In genomic region chr12:13698834-13699233, GRCm38 (mm10) we compare ENCODE assay signal across 22 mouse cellular contexts.
DNase-seq lines count a peak whose midpoint lies in the region; ATAC-seq and TF ChIP-seq lines count a peak whose summit lies in the region.
"Had no signal": no experiment of that assay in that cellular context is flagged by ENCODE, and none has a peak within 500 bp of the region (broad histone marks: within the 10 kb centered on the region; RNA-seq: fewer than 3 reads in every experiment).

No protein-coding gene starts in this region.

- no peak overlapping the region for H3K9ac ChIP-seq in liver, adult 2 months (ENCODE audit: low read depth, low read length)
- H3K9ac ChIP-seq: embryonic facial prominence, embryonic 12.5 days; embryonic facial prominence, embryonic 15.5 days; forebrain, embryonic 12.5 days; forebrain, embryonic 15.5 days; hindbrain, embryonic 12.5 days; hindbrain, embryonic 15.5 days had no signal

- peak; percentile 93 for ATAC-seq in frontal cortex, adult (ENCODE audit: low TSS enrichment)
- ATAC-seq: forebrain, embryonic 15.5 days had no signal

- no peak overlapping the region; the same call in 1 of the 2 replicates for H3K27ac ChIP-seq in liver, adult 2 months (replicated peaks; ENCODE audit: insufficient read depth, low read depth, low read length)
- H3K27ac ChIP-seq: embryonic facial prominence, embryonic 12.5 days; embryonic facial prominence, embryonic 15.5 days; forebrain, embryonic 12.5 days; forebrain, embryonic 15.5 days; gastrocnemius, adult 2 months; hindbrain, embryonic 12.5 days; hindbrain, embryonic 15.5 days had no signal

- TF ChIP-seq POLR2A in liver, adult 2 months (IDR thresholded peaks at IDR 0.05; ENCODE audit: extremely low read depth, insufficient read depth, low read length), result no peak

- no peaks in the 10 kb centered on the region for H3K79me2 ChIP-seq in liver, adult 2 months (ENCODE audit: control insufficient read depth, insufficient read depth, low read length)

- WGBS in liver, adult 2 months, result 60% methylated on average over 4 of the region's 4 CpGs

- no peak overlapping the region for H3K4me3 ChIP-seq in liver, adult 2 months (ENCODE audit: insufficient read depth, low read depth, low read length)
- H3K4me3 ChIP-seq: embryonic facial prominence, embryonic 12.5 days; embryonic facial prominence, embryonic 15.5 days; forebrain, embryonic 12.5 days; forebrain, embryonic 15.5 days; gastrocnemius, adult 2 months; hindbrain, embryonic 12.5 days; hindbrain, embryonic 15.5 days had no signal

- no peaks in the 10 kb centered on the region for H3K36me3 ChIP-seq in liver, adult 2 months (ENCODE audit: control insufficient read depth, insufficient read depth, low read length)
- H3K36me3 ChIP-seq: embryonic facial prominence, embryonic 12.5 days; embryonic facial prominence, embryonic 15.5 days; forebrain, embryonic 12.5 days; forebrain, embryonic 15.5 days; hindbrain, embryonic 12.5 days; hindbrain, embryonic 15.5 days had no signal

- TF ChIP-seq CTCF in liver, adult 2 months (IDR thresholded peaks at IDR 0.05; ENCODE audit: low read depth, low read length), result no peak

- DNase-seq in frontal cortex, postnatal 25 days (ENCODE audit: low spot score in 2 of 2), result no peak
- peak; percentile 36 for DNase-seq in liver, adult 2 months (ENCODE audit: extremely low read depth, low read depth, low spot score)
- DNase-seq in liver, result no peak
- DNase-seq in right cerebral cortex, postnatal 25 days, result peak; percentile 17
- DNase-seq in right cerebral cortex, postnatal 14 days, result no peak
- peak; percentile 32 for DNase-seq in telencephalon, adult 2 months (ENCODE audit: low read depth, low spot score)
- DNase-seq in layer of hippocampus, adult 9-10 months (ENCODE audit: low spot score), result no peak
- DNase-seq: adrenal gland, adult 8-10 months; adrenal gland, postnatal 25 days; cerebellum, adult 18-20 months; cerebellum, adult 9-10 months; cerebellum, postnatal 14 days; gastrocnemius, adult 2 months; gastrocnemius, postnatal 14 days; heart, adult 11 months had no signal

- H3K27me3 ChIP-seq in liver, adult 2 months (ENCODE audit: control insufficient read depth, insufficient read depth, low read length), result no peaks in the 10 kb centered on the region
- H3K27me3 ChIP-seq: embryonic facial prominence, embryonic 12.5 days; embryonic facial prominence, embryonic 15.5 days; forebrain, embryonic 12.5 days; forebrain, embryonic 15.5 days; hindbrain, embryonic 12.5 days; hindbrain, embryonic 15.5 days had no signal

- H3K4me1 ChIP-seq in liver, adult 2 months (ENCODE audit: control insufficient read depth, insufficient read depth, low read length), result no peaks in the 10 kb centered on the region
- H3K4me1 ChIP-seq: embryonic facial prominence, embryonic 12.5 days; embryonic facial prominence, embryonic 15.5 days; forebrain, embryonic 12.5 days; hindbrain, embryonic 12.5 days; hindbrain, embryonic 15.5 days had no signal

Comparison
In these comparisons a context has a peak if more than half of its experiments do, and no peak if none do; other contexts are left out.
1. DNase-seq: peak in liver, adult 2 months (single experiment), right cerebral cortex, postnatal 25 days (single experiment) and telencephalon, adult 2 months (single experiment); none in frontal cortex, postnatal 25 days (0 of 2), liver (single experiment), right cerebral cortex, postnatal 14 days (single experiment) and layer of hippocampus, adult 9-10 months (single experiment).